Mouse (Mus musculus): ENCODE data around the gene Ngly1.

Gene Ngly1

DNA sequence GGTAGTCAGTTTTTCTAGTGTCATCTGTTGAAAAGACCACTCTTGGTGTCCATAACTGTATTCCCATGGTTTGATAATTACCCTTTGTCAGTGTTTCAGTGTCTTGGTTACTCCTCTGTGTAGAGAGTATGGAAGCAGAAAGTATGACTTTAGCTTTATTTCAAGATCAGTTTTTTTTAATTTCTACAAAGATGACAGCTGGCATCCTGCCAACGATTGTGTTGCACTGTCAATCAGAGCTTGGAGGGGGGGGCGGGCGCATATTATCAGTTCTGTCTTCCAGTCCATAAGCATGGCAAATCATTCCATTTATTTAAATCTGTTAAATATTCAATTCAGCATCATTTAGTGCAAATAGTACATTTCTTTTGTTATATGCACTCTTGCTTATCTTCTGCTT lies 85.2 kb downstream of the Ngly1 start:
- no peak for DNase-seq

DNA sequence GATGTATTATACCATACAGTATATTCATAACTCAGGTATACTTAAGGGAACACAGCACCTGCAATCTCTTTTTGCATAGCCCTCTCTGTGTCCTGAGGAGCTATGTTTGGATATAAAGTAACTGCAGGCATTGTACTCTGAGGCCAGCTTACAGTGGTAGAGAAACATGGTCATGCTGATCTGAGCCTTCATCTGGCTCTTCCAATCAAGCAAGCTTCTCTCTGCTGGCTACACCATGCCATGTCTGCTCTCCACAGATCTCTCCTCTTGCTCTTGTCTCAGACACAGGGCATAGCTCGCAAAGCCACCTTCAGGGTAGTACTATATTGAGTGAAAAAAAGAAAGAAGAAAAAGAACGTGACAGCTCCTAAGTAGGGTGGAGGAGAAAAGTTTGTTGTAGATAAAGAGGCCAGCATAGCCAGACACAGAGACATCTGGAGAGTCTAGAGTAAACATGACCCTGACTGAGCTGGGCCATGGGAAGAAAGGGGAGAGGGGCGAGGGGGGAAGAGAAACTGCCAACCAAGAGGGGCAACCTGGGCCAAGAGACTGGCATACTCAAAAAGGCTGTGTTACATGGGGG lies 86.8 kb downstream of the Ngly1 start:
- no peak for DNase-seq

DNA sequence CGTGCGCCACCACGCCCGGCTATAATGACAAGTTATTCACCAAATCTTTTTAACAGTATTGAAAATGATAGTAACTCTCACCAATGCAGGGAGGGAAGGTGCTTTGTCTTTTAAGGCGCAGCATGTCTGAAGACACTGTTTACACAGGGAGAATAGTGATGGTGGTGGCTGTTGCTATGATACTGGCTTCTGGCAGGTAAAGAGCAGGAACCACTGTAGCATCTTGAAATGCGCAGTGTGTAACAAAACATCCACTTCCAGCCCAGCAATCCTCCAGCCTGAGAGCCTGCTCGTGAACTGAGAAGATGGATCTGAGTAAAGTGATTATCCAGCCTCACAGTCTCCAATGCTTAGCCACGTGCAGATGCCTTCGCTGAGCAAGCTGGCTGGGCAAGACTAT lies 98.4 kb downstream of the Ngly1 start:
- no peak for DNase-seq

DNA sequence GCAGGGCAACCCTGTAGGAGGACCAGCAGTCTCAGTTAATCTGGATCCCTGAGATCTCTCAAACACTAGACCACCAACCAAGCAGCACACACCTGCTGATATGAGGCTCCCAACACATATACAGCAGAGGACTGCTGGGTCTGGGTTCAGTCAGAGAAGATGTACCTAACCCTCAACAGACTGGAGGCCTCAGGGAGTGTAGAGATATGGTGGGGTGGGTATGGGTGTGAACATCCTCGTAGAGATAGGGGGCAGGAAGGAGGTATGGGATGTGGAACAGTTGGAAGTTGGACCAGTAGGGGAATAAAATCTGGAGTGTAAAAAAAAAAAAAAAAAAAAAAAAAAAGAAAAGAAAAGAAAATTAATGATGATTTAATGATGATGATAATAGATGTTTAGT lies 110.6 kb downstream of the Ngly1 start:
- no peak for DNase-seq
